Mouse (Mus musculus) testis, adult 10 weeks (tissue): ENCODE measurements around the gene Lax1. TPM values are rescaled to one million over a fixed set of nuclear protein-coding genes. Genes with fewer than 3 reads are reported as not detected.

Source experiments
- polyA plus RNA-seq: library from polyadenylated mRNA; stranded (reverse); fragments of 350-450 nt; fragmentation: Illumina TruSeq; extraction: RNeasy Lipid Tissue Mini Kit (QIAGEN cat#74804); gene quantifications from one replicate; pipeline ENCODE4 v1.2.3, GENCODE M21; 2014; ENCODE audit warnings: low read depth, low replicate concordance

Gene Lax1
- polyA plus RNA-seq: 0.17 TPM

DNA sequence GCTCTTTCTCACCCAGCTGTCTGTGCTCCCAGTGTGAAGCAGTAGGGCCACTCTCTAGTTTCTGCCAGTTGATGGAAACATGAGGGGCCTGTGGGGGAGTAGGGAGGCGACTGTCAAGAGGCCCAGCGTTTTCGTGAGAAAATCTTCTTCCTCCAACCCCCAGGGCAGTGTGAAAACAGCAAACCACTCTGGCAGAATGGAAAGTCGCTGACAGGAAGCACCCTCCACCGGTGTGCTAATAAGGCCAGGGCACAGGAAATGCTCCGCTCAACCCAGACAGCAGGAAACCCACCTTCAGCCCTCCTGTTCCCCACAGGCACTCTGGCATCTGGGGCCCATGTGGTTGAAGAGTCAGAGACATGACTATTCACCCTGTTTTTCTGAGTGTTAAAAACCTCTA is at the start of gene Lax1:
TSS of gene Lax1 (minus strand) at position 212 of the 400 bp plus-strand sequence.

DNA sequence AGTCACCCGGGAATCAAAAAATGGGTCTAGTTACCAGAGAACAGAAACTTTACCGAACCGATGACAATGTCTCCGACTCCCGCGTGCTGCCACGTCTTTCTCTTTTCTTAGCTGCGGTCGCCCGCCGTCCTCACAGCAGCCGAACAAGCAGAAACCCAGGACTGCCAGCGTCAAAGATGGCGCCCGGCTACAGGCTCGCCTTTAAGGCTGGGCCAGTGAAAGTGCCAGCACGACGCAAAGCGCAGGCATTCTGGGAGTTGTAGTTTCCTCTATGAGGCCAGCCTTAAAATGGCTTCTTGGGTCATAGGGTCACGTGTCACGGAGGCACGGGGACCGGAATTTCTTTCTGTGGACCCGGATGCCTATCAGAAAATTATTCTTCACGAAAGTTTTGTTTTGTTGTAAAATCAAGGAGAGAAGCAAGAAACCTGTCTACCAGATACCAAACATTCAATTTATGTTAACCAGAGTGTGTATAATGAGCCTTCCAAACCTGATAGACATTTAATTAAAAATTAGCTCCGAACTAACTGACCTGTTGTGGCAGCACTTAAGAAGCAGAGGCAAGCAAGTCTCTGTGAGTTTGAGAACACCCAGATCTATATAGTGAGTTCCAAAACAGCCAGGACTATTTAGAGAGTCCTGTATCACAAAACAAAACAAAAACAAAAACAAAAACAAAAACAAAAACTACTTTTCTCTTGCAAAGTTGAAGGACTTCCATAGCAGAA is 28.5 kb downstream of the Lax1 start, which contains the start of gene Gm38394:
TSS of gene Gm38394 (minus strand) at position 116 of the 731 bp plus-strand sequence.

DNA sequence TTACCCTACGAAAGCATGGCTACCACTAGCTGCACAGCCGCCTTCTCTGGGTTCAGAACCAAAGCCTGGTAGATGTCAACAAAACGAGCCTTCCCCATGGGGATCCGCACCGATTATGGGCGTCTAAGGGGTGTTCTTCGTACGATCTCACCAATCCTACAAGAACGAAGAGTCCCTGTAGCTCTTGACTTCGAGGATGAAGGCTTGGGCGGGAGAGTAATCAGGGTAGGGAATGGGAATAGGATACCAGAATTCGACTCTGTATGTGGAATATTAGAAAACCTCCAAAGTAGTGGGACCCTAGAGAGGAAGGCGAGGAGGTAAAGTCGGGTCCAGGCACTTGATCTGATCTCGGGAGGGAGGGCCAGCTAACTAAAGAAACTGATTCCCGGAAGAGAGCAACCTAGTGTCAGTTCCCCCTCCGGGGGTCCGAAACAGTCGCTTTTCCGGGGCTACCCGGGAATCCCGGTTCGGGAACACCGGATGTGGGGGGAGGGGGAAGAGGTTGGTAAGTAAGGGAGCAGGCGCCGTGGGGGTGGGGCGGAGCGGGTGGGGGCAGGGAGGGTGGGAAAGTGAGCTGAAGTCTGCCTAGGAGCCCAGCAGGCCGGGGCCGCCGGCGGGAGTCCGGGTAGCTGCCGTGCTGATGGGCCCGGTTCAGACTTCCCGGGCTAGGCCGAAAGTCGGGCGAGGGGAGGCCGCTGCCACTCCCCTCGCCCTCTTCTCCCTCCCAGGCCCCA is 29.3 kb downstream of the Lax1 start, which contains the start of gene Zbed6:
TSS of gene Zbed6 (minus strand) at position 420 of the 737 bp plus-strand sequence.

Other genes with a start within 250 kb of the Lax1 start
- gene Snrpe, start 79.8 kb downstream of the Lax1 start, polyA plus RNA-seq: 184 TPM
- gene Zbed6, start 29.2 kb downstream of the Lax1 start, polyA plus RNA-seq: 11.4 TPM
- gene Gm38394, start 28.8 kb downstream of the Lax1 start, polyA plus RNA-seq: 9.6 TPM
- 36.6 TPM for gene Atp2b4, start 110.9 kb upstream of the Lax1 start, polyA plus RNA-seq
- gene Optc, start 217.9 kb upstream of the Lax1 start, polyA plus RNA-seq: 0.22 TPM
- gene Prelp, start 231.3 kb upstream of the Lax1 start, polyA plus RNA-seq: 1.7 TPM